Mouse (Mus musculus): ENCODE results near the gene Zswim7.

DNA sequence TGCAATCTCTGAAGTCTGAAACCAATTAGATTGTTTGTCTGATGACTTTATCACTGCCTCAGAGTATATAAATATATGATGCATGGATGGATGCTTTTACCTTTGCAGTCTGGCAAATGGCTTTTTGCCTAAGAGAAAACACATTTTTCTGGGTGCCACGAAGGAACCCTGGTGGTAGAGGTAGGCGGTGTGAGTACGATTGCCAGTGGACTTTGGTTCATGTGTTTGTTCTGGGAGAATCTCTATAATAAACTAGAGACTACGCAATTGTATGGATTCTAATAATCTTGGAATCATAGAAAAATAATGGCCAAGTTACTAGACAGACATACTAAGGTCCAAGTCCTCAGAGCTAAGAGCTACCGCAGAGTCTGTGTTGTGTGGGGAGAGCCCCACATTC, 33.8 kb upstream of the Zswim7 start:
- TF ChIP-seq POLR2A (IDR thresholded peaks at IDR 0.05; ENCODE audit: low read depth, low read length) (no peak), CTCF (IDR thresholded peaks at IDR 0.05; ENCODE audit: extremely low read depth, insufficient read length, insufficient replicate concordance, low read depth, low read length) (no peak)

All from small intestine, adult 2 months (tissue).